Mouse (Mus musculus) forebrain, embryonic 15.5 days (tissue): Measurements from ENCODE around the gene Reln. TPM values are rescaled to one million over a fixed set of nuclear protein-coding genes. Genes with fewer than 3 reads are reported as not detected.

Source experiments
- polyA plus RNA-seq: library from polyadenylated mRNA; unstranded; fragments of >200 nt; fragmentation: Nextera tagmentation; extraction: Ambion mirVana; gene quantifications from 2 replicates; pipeline ENCODE4 v1.2.1, GENCODE M21; 2015

Gene Reln
- polyA plus RNA-seq, 1 experiment from 2014 or later, result 46.7 TPM

Other genes with a start within 250 kb of the Reln start
- 39.7 and 40.4 TPM in 2 replicates for gene Orc5, start 205.7 kb upstream of the Reln start, polyA plus RNA-seq